8 mouse cellular contexts compared by ENCODE assay signal in the genomic region with DNA sequence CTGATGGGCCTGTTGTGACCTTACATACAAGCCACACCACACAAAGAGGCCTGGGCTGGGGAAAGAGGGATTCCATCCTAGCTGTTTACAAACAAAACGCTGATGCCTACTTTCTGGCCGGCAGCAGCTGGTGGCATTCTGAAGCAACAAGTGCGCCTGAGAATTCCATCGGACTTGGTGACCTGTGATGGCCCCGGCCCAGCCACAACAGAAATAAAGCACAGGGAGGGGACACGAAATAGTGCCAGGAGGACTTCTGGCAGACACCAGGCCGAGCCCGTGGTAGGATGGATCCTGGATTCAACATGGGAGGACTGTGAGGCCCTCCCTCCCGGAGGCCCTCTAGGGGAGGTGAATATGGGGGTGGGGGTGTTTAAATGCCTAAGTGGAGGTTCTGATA. TPM values are rescaled to one million over a fixed set of nuclear protein-coding genes. Genes with fewer than 3 reads are reported as not detected.
DNase-seq lines count a peak whose midpoint lies in the region; ATAC-seq and TF ChIP-seq lines count a peak whose summit lies in the region.

No protein-coding gene starts in this region.

- TF ChIP-seq CTCF in liver, adult 2 months (IDR thresholded peaks at IDR 0.05; ENCODE audit: low read depth, low read length), result no peak
- TF ChIP-seq CTCF in heart, postnatal 0 days (IDR thresholded peaks at IDR 0.05; ENCODE audit: low read depth), result no peak

- TF ChIP-seq POLR2A in liver, adult 2 months (IDR thresholded peaks at IDR 0.05; ENCODE audit: extremely low read depth, insufficient read depth, low read length), result no peak

- peaks cover 4% of the 10 kb centered on the region; the same call in 1 of the 2 replicates for H3K4me1 ChIP-seq in liver, adult 2 months (ENCODE audit: control insufficient read depth, insufficient read depth, low read length)
- peaks cover 28% of the 10 kb centered on the region for H3K4me1 ChIP-seq in heart, postnatal 0 days (ENCODE audit: control insufficient read depth, insufficient read depth)
- H3K4me1 ChIP-seq in liver, embryonic 11.5 days (replicated peaks; ENCODE audit: control insufficient read depth, insufficient read depth, low read length), result peaks cover 32% of the 10 kb centered on the region
- peaks cover 26% of the 10 kb centered on the region for H3K4me1 ChIP-seq in stomach, embryonic 14.5 days (ENCODE audit: control insufficient read depth, insufficient read depth, low read length)

- peak; percentile 35; the same call in 1 of the 2 replicates for ATAC-seq in heart, postnatal 0 days (ENCODE audit: insufficient read depth, low read depth)
- no peak for ATAC-seq in liver, embryonic 11.5 days (replicated peaks; ENCODE audit: low FRiP score)
- no peak for ATAC-seq in stomach, embryonic 14.5 days (ENCODE audit: insufficient number of reproducible peaks, insufficient read depth, low FRiP score, low read depth)

- WGBS in liver, adult 2 months, result 59% methylated on average over 9 of the region's 9 CpGs
- WGBS in heart, postnatal 0 days, result 6% methylated on average over 9 of the region's 9 CpGs
- 53% methylated on average over 9 of the region's 9 CpGs for WGBS in liver, embryonic 11.5 days
- WGBS in stomach, embryonic 14.5 days, result 21% methylated on average over 9 of the region's 9 CpGs

- no peak for DNase-seq in liver, adult 2 months (ENCODE audit: extremely low read depth, low read depth, low spot score)
- no peak for DNase-seq in liver
- peak; percentile 56 for DNase-seq in heart, postnatal 0 days (ENCODE audit: low spot score)
- no peak for DNase-seq in liver, embryonic 11.5 days (ENCODE audit: low spot score)
- DNase-seq in cerebellum, adult 9-11 months, result no peak
- no peak for DNase-seq in T-cell, adult 2 months (ENCODE audit: low spot score)
- DNase-seq in cerebellum, adult 8-10 months, result no peak

- TF ChIP-seq EP300 in heart, postnatal 0 days (IDR thresholded peaks at IDR 0.05; ENCODE audit: low read depth), result no peak

- H3K27me3 ChIP-seq in liver, adult 2 months (ENCODE audit: control insufficient read depth, insufficient read depth, low read length), result no peaks in the 10 kb centered on the region
- no peaks in the 10 kb centered on the region for H3K27me3 ChIP-seq in heart, postnatal 0 days (ENCODE audit: control insufficient read depth, insufficient read depth, low read length)
- peaks cover 29% of the 10 kb centered on the region for H3K27me3 ChIP-seq in liver, embryonic 11.5 days (replicated peaks; ENCODE audit: control insufficient read depth, insufficient read depth, low read length)
- H3K27me3 ChIP-seq in stomach, embryonic 14.5 days (ENCODE audit: control insufficient read depth, insufficient read depth, low read length), result no peaks in the 10 kb centered on the region

- H3K79me2 ChIP-seq in liver, adult 2 months (ENCODE audit: control insufficient read depth, insufficient read depth, low read length), result peaks cover 4% of the 10 kb centered on the region; the same call in 1 of the 2 replicates

- H3K4me2 ChIP-seq in heart, postnatal 0 days (ENCODE audit: low read depth, low read length), result peak overlapping the region; percentile 91
- peak overlapping the region; percentile 94 for H3K4me2 ChIP-seq in liver, embryonic 11.5 days
- peak overlapping the region; percentile 80 for H3K4me2 ChIP-seq in stomach, embryonic 14.5 days (replicated peaks; ENCODE audit: low read depth, low read length)

- no peaks in the 10 kb centered on the region for H3K9me3 ChIP-seq in heart, postnatal 0 days (replicated peaks; ENCODE audit: control insufficient read depth, low read length)
- H3K9me3 ChIP-seq in liver, embryonic 11.5 days (ENCODE audit: control insufficient read depth, low read length), result no peaks in the 10 kb centered on the region
- H3K9me3 ChIP-seq in stomach, embryonic 14.5 days (ENCODE audit: control insufficient read depth, low read depth, low read length), result no peaks in the 10 kb centered on the region

- no peak overlapping the region for H3K4me3 ChIP-seq in liver, adult 2 months (ENCODE audit: insufficient read depth, low read depth, low read length)
- peak overlapping the region; percentile 95 for H3K4me3 ChIP-seq in heart, postnatal 0 days (ENCODE audit: low read depth, low read length)
- peak overlapping the region; percentile 35 for H3K4me3 ChIP-seq in liver, embryonic 11.5 days (ENCODE audit: low read depth, low read length)
- H3K4me3 ChIP-seq in stomach, embryonic 14.5 days (ENCODE audit: low read depth, low read length), result peak overlapping the region; percentile 69

- H3K27ac ChIP-seq in liver, adult 2 months (replicated peaks; ENCODE audit: insufficient read depth, low read depth, low read length), result peak overlapping the region; percentile 41
- H3K27ac ChIP-seq in heart, postnatal 0 days (ENCODE audit: low read depth), result peak overlapping the region; percentile 94
- peak overlapping the region; percentile 19; the same call in 1 of the 2 replicates for H3K27ac ChIP-seq in liver, embryonic 11.5 days (ENCODE audit: low read depth, low read length)
- peak overlapping the region; percentile 36; the same call in 1 of the 2 replicates for H3K27ac ChIP-seq in stomach, embryonic 14.5 days (ENCODE audit: low read length)

- H3K9ac ChIP-seq in liver, adult 2 months (ENCODE audit: low read depth, low read length), result 0 out of 2 replicates have a peak overlapping the region, but pooled peaks have one; percentile 19
- peak overlapping the region; percentile 79 for H3K9ac ChIP-seq in heart, postnatal 0 days (replicated peaks; ENCODE audit: low read depth, low read length)
- peak overlapping the region; percentile 32; the same call in 1 of the 2 replicates for H3K9ac ChIP-seq in liver, embryonic 11.5 days (ENCODE audit: low read depth, low read length)
- 0 out of 2 replicates have a peak overlapping the region, but pooled peaks have one; percentile 28 for H3K9ac ChIP-seq in stomach, embryonic 14.5 days (replicated peaks; ENCODE audit: low read depth, low read length)

- no peaks in the 10 kb centered on the region for H3K36me3 ChIP-seq in liver, adult 2 months (ENCODE audit: control insufficient read depth, insufficient read depth, low read length)
- peaks cover 6% of the 10 kb centered on the region; the same call in 1 of the 2 replicates for H3K36me3 ChIP-seq in heart, postnatal 0 days (replicated peaks; ENCODE audit: control insufficient read depth, insufficient read depth, low read length)
- no peaks in the 10 kb centered on the region for H3K36me3 ChIP-seq in liver, embryonic 11.5 days (ENCODE audit: control insufficient read depth, insufficient read depth, low read length)
- no peaks in the 10 kb centered on the region for H3K36me3 ChIP-seq in stomach, embryonic 14.5 days (ENCODE audit: control insufficient read depth, insufficient read depth, low read length)

RNA-seq across cellular contexts. Expression of a gene that starts 2.4 kb away (rescaled TPM):
- 1.4 and 1.6 TPM in 2 replicates for total RNA-seq in liver, adult 2 months (2014; rRNA removed)
- 0.97 and 2.0 TPM in 2 replicates for polyA plus RNA-seq in liver, adult 2 months (2012; rRNA removed)
- total RNA-seq in heart, postnatal 0 days (2014; rRNA removed; ENCODE audit: low replicate concordance), result 34.7 and 52.1 TPM in 2 replicates
- polyA plus RNA-seq in heart, postnatal 0 days (2015; fragmentation: Nextera tagmentation; extraction: Ambion mirVana), result 39.0 and 40.5 TPM in 2 replicates
- 9.8 and 10.6 TPM in 2 replicates for polyA plus RNA-seq in liver, embryonic 11.5 days (2014; fragmentation: Nextera tagmentation; extraction: Ambion mirVana)
- 14.9 and 16.8 TPM in 2 replicates for polyA plus RNA-seq in stomach, embryonic 14.5 days (2014; fragmentation: Nextera tagmentation; extraction: Ambion mirVana)

RNA-seq across cellular contexts. Expression of a gene that starts 11.7 kb away (rescaled TPM):
- 374 and 414 TPM in 2 replicates for total RNA-seq in liver, adult 2 months (2014; rRNA removed)
- 124 and 135 TPM in 2 replicates for polyA plus RNA-seq in liver, adult 2 months (2012; rRNA removed)
- 331 and 388 TPM in 2 replicates for total RNA-seq in heart, postnatal 0 days (2014; rRNA removed; ENCODE audit: low replicate concordance)
- polyA plus RNA-seq in heart, postnatal 0 days (2015; fragmentation: Nextera tagmentation; extraction: Ambion mirVana), result 389 and 404 TPM in 2 replicates
- polyA plus RNA-seq in liver, embryonic 11.5 days (2014; fragmentation: Nextera tagmentation; extraction: Ambion mirVana), result 521 and 566 TPM in 2 replicates
- polyA plus RNA-seq in stomach, embryonic 14.5 days (2014; fragmentation: Nextera tagmentation; extraction: Ambion mirVana), result 519 and 589 TPM in 2 replicates

RNA-seq across cellular contexts. Expression of a gene that starts 23.9 kb away (rescaled TPM):
- 3.0 and 3.8 TPM in 2 replicates for total RNA-seq in liver, adult 2 months (2014; rRNA removed)
- 3.5 and 6.3 TPM in 2 replicates for polyA plus RNA-seq in liver, adult 2 months (2012; rRNA removed)
- 1.1 and 5.2 TPM in 2 replicates for total RNA-seq in heart, postnatal 0 days (2014; rRNA removed; ENCODE audit: low replicate concordance)
- polyA plus RNA-seq in heart, postnatal 0 days (2015; fragmentation: Nextera tagmentation; extraction: Ambion mirVana), result 4.9 and 5.9 TPM in 2 replicates
- 18.9 and 19.6 TPM in 2 replicates for polyA plus RNA-seq in liver, embryonic 11.5 days (2014; fragmentation: Nextera tagmentation; extraction: Ambion mirVana)
- polyA plus RNA-seq in stomach, embryonic 14.5 days (2014; fragmentation: Nextera tagmentation; extraction: Ambion mirVana), result 15.3 and 16.4 TPM in 2 replicates

RNA-seq across cellular contexts. Expression of a gene that starts 45.9 kb away (rescaled TPM):
- total RNA-seq in liver, adult 2 months (2014; rRNA removed), result 2.9 and 3.7 TPM in 2 replicates
- polyA plus RNA-seq in liver, adult 2 months (2012; rRNA removed), result 2.2 and 2.5 TPM in 2 replicates
- total RNA-seq in heart, postnatal 0 days (2014; rRNA removed; ENCODE audit: low replicate concordance), result 0.50 and 4.4 TPM in 2 replicates
- 14.0 and 14.6 TPM in 2 replicates for polyA plus RNA-seq in heart, postnatal 0 days (2015; fragmentation: Nextera tagmentation; extraction: Ambion mirVana)
- 13.6 and 14.0 TPM in 2 replicates for polyA plus RNA-seq in liver, embryonic 11.5 days (2014; fragmentation: Nextera tagmentation; extraction: Ambion mirVana)
- polyA plus RNA-seq in stomach, embryonic 14.5 days (2014; fragmentation: Nextera tagmentation; extraction: Ambion mirVana), result 11.5 and 14.2 TPM in 2 replicates

RNA-seq across cellular contexts. Expression of a gene that starts 50.1 kb away (rescaled TPM):
- 10.5 and 13.0 TPM in 2 replicates for total RNA-seq in liver, adult 2 months (2014; rRNA removed)
- polyA plus RNA-seq in liver, adult 2 months (2012; rRNA removed), result 12.0 and 13.2 TPM in 2 replicates
- 23.7 and 58.6 TPM in 2 replicates for total RNA-seq in heart, postnatal 0 days (2014; rRNA removed; ENCODE audit: low replicate concordance)
- 49.5 and 51.5 TPM in 2 replicates for polyA plus RNA-seq in heart, postnatal 0 days (2015; fragmentation: Nextera tagmentation; extraction: Ambion mirVana)
- polyA plus RNA-seq in liver, embryonic 11.5 days (2014; fragmentation: Nextera tagmentation; extraction: Ambion mirVana), result 119 and 123 TPM in 2 replicates
- 71.2 and 78.7 TPM in 2 replicates for polyA plus RNA-seq in stomach, embryonic 14.5 days (2014; fragmentation: Nextera tagmentation; extraction: Ambion mirVana)

Comparison
In these comparisons a context has a peak if more than half of its experiments do, and no peak if none do; other contexts are left out.
1. H3K27ac ChIP-seq: peak in every context shown above with its lines; median percentile 94 in heart, postnatal 0 days; 41 in liver, adult 2 months; 36 in stomach, embryonic 14.5 days; 19 in liver, embryonic 11.5 days.
2. H3K9ac ChIP-seq: peak in every context shown above with its lines; median percentile 79 in heart, postnatal 0 days; 32 in liver, embryonic 11.5 days; 28 in stomach, embryonic 14.5 days; 19 in liver, adult 2 months.